Mouse (Mus musculus): ENCODE measurements around the gene 3110082J24Rik. TPM values are rescaled to one million over a fixed set of nuclear protein-coding genes. Genes with fewer than 3 reads are reported as not detected.
A peak's percentile ranks its signal among the peaks of the same experiment; 100 is the strongest.

3110082J24Rik gene
- polyA plus RNA-seq, 1 experiment from 2014 or later, result not detected

DNA sequence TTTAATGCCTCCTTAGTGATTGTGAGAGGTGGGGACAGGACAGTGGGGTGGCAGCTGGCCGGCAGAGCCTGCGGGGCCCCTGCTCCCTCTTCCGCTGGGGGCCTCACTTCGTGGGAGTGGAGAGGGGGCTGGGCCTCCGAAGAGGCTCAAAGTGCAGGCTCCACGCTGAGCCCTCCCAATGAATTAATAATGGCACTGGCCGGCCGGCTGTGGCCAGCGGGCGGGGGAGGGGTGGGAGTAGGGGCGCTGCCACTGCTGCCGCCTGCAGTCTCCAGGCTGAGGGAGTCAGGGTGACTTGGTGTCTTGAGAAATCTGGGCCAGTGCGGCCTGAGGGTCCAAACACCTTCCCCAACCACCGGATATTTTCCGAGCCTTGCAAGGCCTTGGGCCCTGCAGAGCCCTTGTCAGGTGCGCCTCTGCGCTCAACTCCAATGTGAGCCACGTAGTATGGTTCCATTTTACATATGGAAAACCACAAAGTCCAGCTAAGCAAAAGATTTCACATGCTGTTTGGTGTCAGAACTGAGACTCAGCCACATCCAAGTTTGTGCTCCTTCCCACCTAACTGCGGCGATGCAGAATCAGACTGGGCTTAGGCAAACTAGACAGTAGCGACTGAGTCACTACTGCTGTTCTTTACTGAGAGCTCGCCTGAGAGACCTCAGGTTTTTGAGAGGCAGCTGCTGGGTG, 4.6 kb upstream of the 3110082J24Rik start:
- Histone ChIP-seq H3K27me3 (replicated peaks; ENCODE audit: control insufficient read depth, insufficient read depth, low read length) (peaks cover 30% of the 10 kb centered on the region), H3K27ac (ENCODE audit: low read depth, low read length) (peak overlapping the region; percentile 64), H3K4me1 (replicated peaks; ENCODE audit: control insufficient read depth, insufficient read depth, low read length) (0 out of 2 replicates have a peak, but pooled peaks cover 3% of the 10 kb centered on the region), H3K4me2 (replicated peaks; ENCODE audit: low read depth) (peak overlapping the region; percentile 47), H3K36me3 (ENCODE audit: control insufficient read depth, insufficient read depth) (no peaks in the 10 kb centered on the region), H3K4me3 (ENCODE audit: low read depth, low read length) (peak overlapping the region; percentile 0; the same call in 1 of the 2 replicates), H3K9ac (ENCODE audit: low read depth, low read length) (0 out of 2 replicates have a peak overlapping the region, but pooled peaks have one; percentile 4), H3K9me3 (ENCODE audit: control insufficient read depth) (no peaks in the 10 kb centered on the region)
- WGBS, result 9% methylated on average over 22 of the region's 22 CpGs
- no peak for TF ChIP-seq CTCF (IDR thresholded peaks at IDR 0.05; ENCODE audit: low read depth)
- ATAC-seq, result peak; percentile 68

DNA sequence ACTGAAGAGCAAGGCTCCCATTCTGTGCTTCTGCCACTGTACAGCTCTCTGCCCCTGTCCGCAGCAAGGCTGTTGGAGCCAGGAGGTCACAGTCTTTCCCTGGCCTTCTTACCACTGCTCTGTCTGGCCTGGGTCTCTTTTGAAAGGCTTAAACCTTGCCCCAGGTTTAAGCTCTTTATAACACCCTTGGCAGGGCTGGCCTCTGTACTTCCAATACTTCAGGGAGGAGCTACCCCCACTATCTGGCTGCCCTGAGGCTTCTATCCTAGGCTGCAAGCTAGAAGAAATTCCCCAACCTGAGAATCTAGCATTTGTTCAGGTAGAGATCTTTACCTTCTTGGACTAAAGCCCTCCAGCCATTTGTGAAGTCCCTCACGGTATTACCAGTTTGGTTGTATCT, 4.0 kb upstream of the 3110082J24Rik start:
- no peak for TF ChIP-seq CTCF (IDR thresholded peaks at IDR 0.05; ENCODE audit: low read depth)
- peaks cover 33% of the 10 kb centered on the region for H3K27me3 ChIP-seq (replicated peaks; ENCODE audit: control insufficient read depth, insufficient read depth, low read length)
- WGBS, result 41% methylated on average over 2 of the region's 2 CpGs
- H3K4me1 ChIP-seq (replicated peaks; ENCODE audit: control insufficient read depth, insufficient read depth, low read length), result peaks cover 3% of the 10 kb centered on the region; the same call in 1 of the 2 replicates
- H3K36me3 ChIP-seq (ENCODE audit: control insufficient read depth, insufficient read depth), result no peaks in the 10 kb centered on the region
- 0 out of 2 replicates have a peak overlapping the region, but pooled peaks have one; percentile 4 for H3K9ac ChIP-seq (ENCODE audit: low read depth, low read length)
- no peak overlapping the region for H3K4me3 ChIP-seq (ENCODE audit: low read depth, low read length)
- ATAC-seq, result peak; percentile 52
- peak overlapping the region; percentile 64 for H3K27ac ChIP-seq (ENCODE audit: low read depth, low read length)
- no peaks in the 10 kb centered on the region for H3K9me3 ChIP-seq (ENCODE audit: control insufficient read depth)
- peak overlapping the region; percentile 47 for H3K4me2 ChIP-seq (replicated peaks; ENCODE audit: low read depth)

DNA sequence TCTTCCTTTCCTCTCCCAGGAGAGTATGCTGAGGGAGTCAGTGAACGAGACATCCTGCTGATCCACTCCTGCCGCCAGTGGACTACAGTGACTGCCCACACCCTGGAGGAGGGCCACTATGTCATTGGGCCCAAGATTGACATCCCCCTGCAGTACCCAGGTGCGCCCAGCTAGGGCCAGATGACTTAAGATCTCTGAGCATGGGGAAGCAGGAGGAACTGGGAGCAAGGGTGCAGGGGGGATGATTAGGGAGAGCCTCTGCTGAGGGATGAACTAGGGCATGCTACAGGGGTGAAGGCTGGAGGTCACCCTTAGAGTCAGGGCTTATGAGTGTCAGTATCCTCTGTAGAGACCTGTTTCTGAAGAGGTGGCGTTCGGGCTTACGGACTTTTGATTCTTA, 2.3 kb upstream of the 3110082J24Rik start:
- Histone ChIP-seq H3K4me2 (replicated peaks; ENCODE audit: low read depth) (no peak overlapping the region), H3K4me1 (replicated peaks; ENCODE audit: control insufficient read depth, insufficient read depth, low read length) (peaks cover 3% of the 10 kb centered on the region; the same call in 1 of the 2 replicates), H3K9me3 (ENCODE audit: control insufficient read depth) (no peaks in the 10 kb centered on the region), H3K27ac (ENCODE audit: low read depth, low read length) (no peak overlapping the region), H3K27me3 (replicated peaks; ENCODE audit: control insufficient read depth, insufficient read depth, low read length) (peaks cover 39% of the 10 kb centered on the region), H3K4me3 (ENCODE audit: low read depth, low read length) (no peak overlapping the region), H3K36me3 (ENCODE audit: control insufficient read depth, insufficient read depth) (no peaks in the 10 kb centered on the region), H3K9ac (ENCODE audit: low read depth, low read length) (no peak overlapping the region)
- no peak for TF ChIP-seq CTCF (IDR thresholded peaks at IDR 0.05; ENCODE audit: low read depth)
- no peak for ATAC-seq
- WGBS, result 84% methylated on average over 6 of the region's 6 CpGs

DNA sequence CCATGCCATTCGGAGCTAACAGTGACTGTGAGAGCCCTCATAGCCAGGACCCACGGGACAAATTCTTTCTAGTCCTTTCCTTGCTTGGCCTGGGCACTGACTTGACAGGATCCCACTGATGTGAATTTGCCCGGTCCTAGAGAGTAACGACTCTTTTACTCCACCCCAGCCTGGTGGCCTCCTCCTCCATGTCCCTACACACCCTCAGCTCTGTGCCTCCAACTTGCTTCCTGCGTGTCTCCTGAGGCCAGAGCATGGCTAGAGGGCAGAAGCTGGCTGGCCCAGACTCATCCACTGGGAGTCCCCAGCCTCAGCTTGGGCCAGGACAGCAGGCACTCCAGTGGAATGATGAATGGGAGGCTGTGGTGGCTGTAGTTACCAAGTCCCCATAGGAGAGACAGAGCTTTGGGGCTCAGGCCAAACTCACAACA, 1.7 kb upstream of the 3110082J24Rik start:
- H3K27ac ChIP-seq (ENCODE audit: low read depth, low read length), result no peak overlapping the region
- ATAC-seq, result no peak

DNA sequence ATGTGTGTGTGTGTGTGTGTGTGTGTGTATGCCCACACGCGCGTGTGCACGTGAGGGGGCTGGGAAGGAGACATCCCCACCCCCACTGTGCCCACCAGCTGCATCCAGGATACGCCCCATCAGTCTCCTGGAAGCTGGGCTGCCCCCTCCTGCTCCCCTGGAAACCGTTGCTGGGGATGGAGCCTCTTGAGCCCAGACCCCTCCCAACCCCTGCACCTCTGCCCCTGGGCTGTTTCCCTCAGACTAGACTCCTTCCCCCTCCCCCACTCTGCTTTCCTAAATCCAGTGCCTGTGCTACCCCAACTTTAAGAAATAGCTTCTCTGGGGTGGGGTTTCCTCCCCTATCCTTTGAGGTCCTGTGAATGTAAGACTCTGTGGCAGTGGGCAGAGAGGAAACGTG, 1.3 kb upstream of the 3110082J24Rik start:
- no peak for ATAC-seq
- 42% methylated on average over 7 of the region's 7 CpGs for WGBS
- Histone ChIP-seq H3K4me1 (replicated peaks; ENCODE audit: control insufficient read depth, insufficient read depth, low read length) (peaks cover 3% of the 10 kb centered on the region; the same call in 1 of the 2 replicates), H3K27ac (ENCODE audit: low read depth, low read length) (no peak overlapping the region), H3K36me3 (ENCODE audit: control insufficient read depth, insufficient read depth) (no peaks in the 10 kb centered on the region), H3K4me3 (ENCODE audit: low read depth, low read length) (no peak overlapping the region), H3K27me3 (replicated peaks; ENCODE audit: control insufficient read depth, insufficient read depth, low read length) (peaks cover 39% of the 10 kb centered on the region), H3K9ac (ENCODE audit: low read depth, low read length) (no peak overlapping the region), H3K9me3 (ENCODE audit: control insufficient read depth) (no peaks in the 10 kb centered on the region), H3K4me2 (replicated peaks; ENCODE audit: low read depth) (no peak overlapping the region)
- TF ChIP-seq CTCF (IDR thresholded peaks at IDR 0.05; ENCODE audit: low read depth), result no peak

More for the DNA sequence above, 1.7 kb upstream of the 3110082J24Rik start:
- Histone ChIP-seq H3K9ac (ENCODE audit: low read depth, low read length) (no peak overlapping the region), H3K4me1 (replicated peaks; ENCODE audit: control insufficient read depth, insufficient read depth, low read length) (peaks cover 3% of the 10 kb centered on the region; the same call in 1 of the 2 replicates), H3K4me3 (ENCODE audit: low read depth, low read length) (no peak overlapping the region), H3K9me3 (ENCODE audit: control insufficient read depth) (no peaks in the 10 kb centered on the region), H3K4me2 (replicated peaks; ENCODE audit: low read depth) (no peak overlapping the region), H3K27me3 (replicated peaks; ENCODE audit: control insufficient read depth, insufficient read depth, low read length) (peaks cover 39% of the 10 kb centered on the region), H3K36me3 (ENCODE audit: control insufficient read depth, insufficient read depth) (no peaks in the 10 kb centered on the region)
- WGBS, result 35% methylated on average over 5 of the region's 5 CpGs
- TF ChIP-seq CTCF (IDR thresholded peaks at IDR 0.05; ENCODE audit: low read depth), result no peak

DNA sequence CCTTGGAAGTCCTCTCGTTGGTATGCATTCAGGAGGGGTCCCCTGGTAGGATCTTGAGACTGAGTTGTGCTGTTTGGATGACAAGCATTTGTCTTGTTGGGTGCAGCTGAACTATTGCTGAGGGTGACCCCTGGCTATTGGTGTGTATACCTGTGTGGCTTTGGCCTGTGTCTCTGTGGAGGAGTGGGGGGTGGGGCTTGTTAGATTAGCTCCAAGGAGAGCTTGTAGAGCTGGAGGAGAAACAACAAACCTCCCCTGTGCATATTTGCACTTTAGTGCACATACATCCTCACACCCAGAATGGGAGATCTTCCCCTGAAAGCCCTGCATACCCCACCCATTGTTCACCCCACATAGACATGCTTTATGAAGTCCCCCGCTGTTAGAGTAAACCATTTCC, 870 bp upstream of the 3110082J24Rik start:
- WGBS, result 62% methylated on average over 2 of the region's 2 CpGs
- Histone ChIP-seq H3K27ac (ENCODE audit: low read depth, low read length) (no peak overlapping the region), H3K36me3 (ENCODE audit: control insufficient read depth, insufficient read depth) (no peaks in the 10 kb centered on the region), H3K9me3 (ENCODE audit: control insufficient read depth) (no peaks in the 10 kb centered on the region), H3K9ac (ENCODE audit: low read depth, low read length) (no peak overlapping the region), H3K4me3 (ENCODE audit: low read depth, low read length) (no peak overlapping the region), H3K27me3 (replicated peaks; ENCODE audit: control insufficient read depth, insufficient read depth, low read length) (peaks cover 39% of the 10 kb centered on the region), H3K4me1 (replicated peaks; ENCODE audit: control insufficient read depth, insufficient read depth, low read length) (peaks cover 3% of the 10 kb centered on the region; the same call in 1 of the 2 replicates), H3K4me2 (replicated peaks; ENCODE audit: low read depth) (no peak overlapping the region)
- TF ChIP-seq CTCF (IDR thresholded peaks at IDR 0.05; ENCODE audit: low read depth), result no peak
- no peak for ATAC-seq
